Mouse (Mus musculus) CH12.LX (cell line): ENCODE data around the gene Pnma3. TPM values are rescaled to one million over a fixed set of nuclear protein-coding genes. Genes with fewer than 3 reads are reported as not detected.
"Not testable (repeated sequence)": the region's sequence is repeated elsewhere in the genome, so short reads cannot be mapped to it uniquely, and the experiment has no call there.

Source experiments
- DNase-seq: peaks from one replicate; pipeline ENCODE4 v3.0.0-alpha.2; 2013; ENCODE audit errors: extremely low read depth
- H3K27ac ChIP-seq: 2 replicates; pipeline ENCODE4 v1.5.1; 2012; ENCODE audit warnings: low read depth, mild to moderate bottlenecking, control low read depth, moderate library complexity; ENCODE audit not compliant: insufficient read depth
- H3K27me3 ChIP-seq: replicated peaks from 2 replicates; pipeline ENCODE3; 2012; ENCODE audit warnings: inconsistent platforms
- H3K36me3 ChIP-seq, 2 experiments: replicated peaks in 1 of 2; 2 replicates each; pipeline versions ENCODE3 to v1.6.1; 2012; ENCODE audit warnings: inconsistent platforms in 1 of 2, low read length in 1 of 2, mild to moderate bottlenecking in 1 of 2, mixed read lengths in 1 of 2, moderate library complexity in 1 of 2; ENCODE audit not compliant: control insufficient read depth in 1 of 2, insufficient read depth in 1 of 2
- H3K4me1 ChIP-seq, 2 experiments: 2 replicates each; pipeline ENCODE4 v1.6.1; 2012; ENCODE audit warnings: inconsistent platforms in 1 of 2, moderate library complexity in 1 of 2; ENCODE audit not compliant: insufficient read depth in 2 of 2, control insufficient read depth in 1 of 2
- H3K4me2 ChIP-seq: 2 replicates; pipeline ENCODE4 v1.6.1; 2012; ENCODE audit warnings: low read depth, mild to moderate bottlenecking, control low read depth; ENCODE audit not compliant: poor library complexity, insufficient read depth, severe bottlenecking
- H3K4me3 ChIP-seq, 3 experiments: fragments of 150-350 bp in 1 of 3; sonication (generic) in 1 of 3; replicated peaks in 1 of 3; 2 replicates each; pipeline versions ENCODE3 to v1.5.1; 2011 to 2012; ENCODE audit warnings: low read depth in 2 of 3, low read length in 2 of 3, mild to moderate bottlenecking in 2 of 3, moderate library complexity in 2 of 3, control low read depth in 1 of 3, improper control_type of control experiment in 1 of 3, inconsistent platforms in 1 of 3, mixed read lengths in 1 of 3; ENCODE audit not compliant: poor library complexity in 1 of 3
- H3K79me2 ChIP-seq: replicated peaks from 2 replicates; pipeline ENCODE4 v1.6.1; 2012; ENCODE audit warnings: mild to moderate bottlenecking, moderate library complexity; ENCODE audit not compliant: control insufficient read depth, poor library complexity, insufficient read depth, severe bottlenecking; ENCODE audit errors: extremely low read depth
- H3K9ac ChIP-seq: 2 replicates; pipeline ENCODE4 v1.6.1; 2012; ENCODE audit warnings: low read depth, mild to moderate bottlenecking, control low read depth, moderate library complexity; ENCODE audit not compliant: insufficient read depth
- H3K9me3 ChIP-seq: replicated peaks from 2 replicates; pipeline ENCODE3; 2012; ENCODE audit warnings: low read length, inconsistent platforms, mixed read lengths
- HCFC1 ChIP-seq: IDR thresholded peaks from 2 replicates; pipeline ENCODE4 v1.6.1; 2012; ENCODE audit warnings: low read depth, mild to moderate bottlenecking, inconsistent platforms, low read length, improper control_type of control experiment
- MYC ChIP-seq: IDR thresholded peaks from 2 replicates; pipeline ENCODE4 v1.6.1; 2011; ENCODE audit warnings: low read depth, mild to moderate bottlenecking, improper control_type of control experiment, low read length
- NELFE ChIP-seq: IDR thresholded peaks from 2 replicates; pipeline ENCODE4 v1.6.1; 2011; ENCODE audit warnings: low read depth, low read length, improper control_type of control experiment
- NRF1 ChIP-seq: IDR thresholded peaks from 2 replicates; pipeline ENCODE4 v1.6.1; 2014; ENCODE audit warnings: low read depth, mild to moderate bottlenecking, inconsistent platforms, low read length, improper control_type of control experiment, moderate library complexity
- POLR2A ChIP-seq: IDR thresholded peaks from 2 replicates; pipeline ENCODE4 v1.6.1; 2011; ENCODE audit warnings: low read depth, mild to moderate bottlenecking, improper control_type of control experiment, low read length
- TBP ChIP-seq: conservative IDR thresholded peaks from 2 replicates; pipeline ENCODE4 v1.6.1; 2011; ENCODE audit warnings: low read depth, low read length, improper control_type of control experiment
- TCF12 ChIP-seq: IDR thresholded peaks from 2 replicates; pipeline ENCODE4 v1.6.1; 2014; ENCODE audit warnings: low read depth, mild to moderate bottlenecking, inconsistent platforms, low read length, improper control_type of control experiment
- dilution Hi-C: fragments of 300-500 bp; cut with MboI; formaldehyde crosslinking; loops from 2 replicates; pipeline ENCODE4 v1.14.3; 2020; ENCODE audit warnings: low sequenced_read_pairs; ENCODE audit not compliant: extremely low pct_unique_long_range_greater_than_20kb, extremely low pct_ligation_motif_present
- in situ Hi-C: fragments of 300-500 bp; cut with MboI; formaldehyde crosslinking; loops from 3 replicates; pipeline ENCODE4 v1.14.3; 2019; ENCODE audit warnings: low sequenced_read_pairs, low pct_ligation_motif_present, low pct_unique_long_range_greater_than_20kb, mixed read lengths
- polyA plus RNA-seq: library from polyadenylated mRNA; unstranded; fragments of >175 nt; gene quantifications from 2 replicates; pipeline ENCODE4 v1.2.1, GENCODE M21; 2012; ENCODE audit warnings: low read depth; ENCODE audit not compliant: insufficient read length
- total RNA-seq, 2 experiments: library from RNA; depleted of rRNA; stranded (reverse); fragments of 300-350 nt in 1 of 2; fragments of >200 nt in 1 of 2; gene quantifications; 2 replicates each; pipeline ENCODE4 v1.2.3; 2012 to 2014

Gene Pnma3
- total and polyA plus RNA-seq, 3 experiments, result not detected

DNA sequence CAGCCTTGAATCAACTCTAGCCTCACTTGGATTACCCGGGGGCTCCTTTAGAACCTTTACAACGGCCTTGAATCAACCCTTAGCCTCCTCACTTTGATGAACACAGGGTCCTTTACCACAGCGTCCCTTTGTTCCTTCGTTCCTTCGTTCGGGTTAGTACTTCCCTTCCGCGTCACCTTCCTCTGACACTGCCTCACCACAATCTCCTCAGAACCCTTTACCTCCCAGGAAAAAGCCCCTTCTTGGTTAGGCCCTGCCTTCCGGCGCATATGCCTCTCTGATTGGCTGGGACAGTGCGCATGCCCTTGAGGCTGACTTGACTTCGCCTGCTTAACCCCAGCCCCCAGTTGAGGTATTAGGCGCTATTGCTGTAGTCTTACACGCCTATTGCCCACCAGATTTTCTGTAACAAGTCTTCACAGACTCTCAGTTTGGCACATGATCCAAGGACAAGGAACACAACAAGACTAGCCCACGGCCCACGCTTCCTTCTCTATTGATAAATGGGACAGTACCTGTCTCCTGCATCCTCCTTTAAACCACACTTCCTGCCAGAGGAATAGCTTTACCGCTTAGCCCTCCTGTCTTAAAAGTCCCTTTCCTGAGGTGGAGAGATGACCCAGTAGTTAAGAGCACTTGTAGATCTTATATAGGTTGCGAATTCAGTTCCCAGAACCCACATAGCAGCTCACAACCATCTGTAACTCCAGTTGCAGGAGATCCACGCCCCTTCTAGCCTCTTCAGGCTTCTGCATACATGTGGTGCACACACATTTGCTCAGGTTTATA, 17.9 kb downstream of the Pnma3 start, which contains the start of gene Xlr4a:
Gene Xlr4a, minus strand, starts transcription at position 212 of the 789 bp plus-strand sequence.
- in situ Hi-C loops, dilution Hi-C loops, H3K9ac ChIP-seq, H3K27ac ChIP-seq, H3K4me2 ChIP-seq, DNase-seq, H3K9me3 ChIP-seq, H3K27me3 ChIP-seq, H3K4me1 ChIP-seq, H3K79me2 ChIP-seq, H3K4me3 ChIP-seq, H3K36me3 ChIP-seq: not testable (repeated sequence)

DNA sequence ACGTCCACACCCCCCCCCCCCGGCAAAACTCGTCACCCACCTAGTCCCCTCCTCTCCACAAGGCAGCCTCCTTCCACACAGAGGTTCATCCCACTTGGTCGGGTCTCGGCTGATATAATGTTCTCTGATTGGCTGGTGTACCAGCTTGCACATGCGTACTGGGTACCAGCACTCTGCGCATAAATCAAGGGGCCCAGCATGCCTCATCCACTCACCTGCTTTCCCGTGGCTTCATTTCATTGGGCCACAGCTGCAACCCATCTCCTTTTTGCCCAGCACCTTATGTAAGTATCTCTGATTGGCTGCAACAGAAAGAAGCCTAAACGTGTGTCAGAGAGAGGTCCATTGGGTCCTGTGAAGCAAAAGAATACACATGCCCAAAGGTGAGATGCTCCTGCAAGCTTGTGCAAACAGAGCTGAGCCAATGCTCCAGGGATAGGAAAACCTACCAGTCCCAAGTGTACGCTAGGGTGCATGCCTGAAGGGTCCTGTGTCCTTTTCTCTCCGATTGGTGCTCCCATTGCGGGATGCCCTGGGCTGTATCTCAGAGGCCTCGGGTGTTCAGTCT, 32.4 kb downstream of the Pnma3 start, which contains the start of gene Xlr3a:
Gene Xlr3a, minus strand, starts transcription at position 155 of the 568 bp plus-strand sequence.
- dilution Hi-C loops, H3K27me3 ChIP-seq, H3K4me2 ChIP-seq, H3K79me2 ChIP-seq, H3K36me3 ChIP-seq, H3K4me1 ChIP-seq, H3K9me3 ChIP-seq, in situ Hi-C loops, H3K27ac ChIP-seq: not testable (repeated sequence)
- Histone ChIP-seq H3K9ac (peak within 1 kb of the TSS; percentile 39; the same call in 1 of the 2 replicates), H3K4me3 (peak within 1 kb of the TSS in 2 of 3 experiments; percentile 28 to 38)
- DNase-seq, result peak; percentile 45
- TF ChIP-seq HCFC1 (peak; percentile 19; the same call in 1 of the 2 replicates), MYC (0 out of 2 replicates have a peak, but pooled peaks have one; percentile 16), TCF12 (peak; percentile 20; the same call in 1 of the 2 replicates), TBP (peak; percentile 48; the same call in 1 of the 2 replicates), NRF1 (peak; percentile 84), NELFE (peak; percentile 39; the same call in 1 of the 2 replicates), POLR2A (peak; percentile 58)
- TF ChIP-seq, all 38 proteins: peak for 7; not testable (repeated sequence) for 31

DNA sequence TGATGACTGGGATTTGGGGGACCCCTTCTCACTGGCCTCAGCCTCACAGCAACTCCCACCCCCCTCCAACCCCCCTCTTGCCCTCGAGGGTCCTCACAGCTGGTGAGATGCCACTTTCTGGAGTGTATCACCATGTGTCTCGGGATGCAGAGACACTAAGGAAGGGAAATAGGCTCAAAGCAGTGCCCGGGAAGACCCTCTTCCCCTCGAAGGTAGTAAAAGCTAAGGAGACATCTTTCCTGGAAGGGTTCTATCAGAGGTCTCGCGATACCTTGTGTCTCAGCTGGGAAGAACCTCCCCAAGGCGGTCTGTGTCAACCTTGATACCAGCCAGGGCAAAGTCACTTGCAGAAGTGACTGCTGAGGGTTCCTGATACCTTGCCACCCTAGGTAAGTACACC, 52.2 kb downstream of the Pnma3 start, which contains the start of gene Gm14685:
Gene Gm14685, plus strand, starts transcription at position 301 of the 400 bp plus-strand sequence.
- H3K9ac ChIP-seq, H3K79me2 ChIP-seq, H3K9me3 ChIP-seq, in situ Hi-C loops, DNase-seq, H3K27me3 ChIP-seq, H3K4me2 ChIP-seq, dilution Hi-C loops, H3K27ac ChIP-seq, H3K4me3 ChIP-seq, H3K36me3 ChIP-seq, H3K4me1 ChIP-seq: not testable (repeated sequence)

Other genes with a start within 250 kb of the Pnma3 start
- gene Gabrq, start 239.6 kb upstream of the Pnma3 start, total RNA-seq (2012; rRNA removed), result not detected in 2 replicates
- gene Gabrq, start 239.6 kb upstream of the Pnma3 start, total RNA-seq (2014; rRNA removed), result not detected in 2 replicates
- gene Gabrq, start 239.6 kb upstream of the Pnma3 start, polyA plus RNA-seq, result not detected in 2 replicates
- 31.4 and 38.4 TPM in 2 replicates for gene Cetn2, start 146.4 kb upstream of the Pnma3 start, total RNA-seq (2012; rRNA removed)
- 65.3 and 78.6 TPM in 2 replicates for gene Cetn2, start 146.4 kb upstream of the Pnma3 start, total RNA-seq (2014; rRNA removed)
- 52.1 and 55.9 TPM in 2 replicates for gene Cetn2, start 146.4 kb upstream of the Pnma3 start, polyA plus RNA-seq
- 7.0 and 7.3 TPM in 2 replicates for gene Nsdhl, start 146.2 kb upstream of the Pnma3 start, total RNA-seq (2012; rRNA removed)
- 12.9 and 17.8 TPM in 2 replicates for gene Nsdhl, start 146.2 kb upstream of the Pnma3 start, total RNA-seq (2014; rRNA removed)
- gene Nsdhl, start 146.2 kb upstream of the Pnma3 start, polyA plus RNA-seq, result 20.0 and 20.5 TPM in 2 replicates
- not detected in 2 replicates for gene Zfp185, start 77.4 kb upstream of the Pnma3 start, total RNA-seq (2012; rRNA removed)
- not detected in 2 replicates for gene Zfp185, start 77.4 kb upstream of the Pnma3 start, total RNA-seq (2014; rRNA removed)
- gene Zfp185, start 77.4 kb upstream of the Pnma3 start, polyA plus RNA-seq, result not detected in 2 replicates
- gene Pnma5, start 27.7 kb upstream of the Pnma3 start, total RNA-seq (2012; rRNA removed), result 0.08 TPM in 1 of 2 replicates, not detected in the other
- 0.07 TPM in 1 of 2 replicates, not detected in the other for gene Pnma5, start 27.7 kb upstream of the Pnma3 start, total RNA-seq (2014; rRNA removed)
- 0.38 TPM in 1 of 2 replicates, not detected in the other for gene Pnma5, start 27.7 kb upstream of the Pnma3 start, polyA plus RNA-seq
- 1.3 and 2.3 TPM in 2 replicates for gene Xlr4a, start 17.7 kb downstream of the Pnma3 start, total RNA-seq (2012; rRNA removed)
- gene Xlr4a, start 17.7 kb downstream of the Pnma3 start, total RNA-seq (2014; rRNA removed), result 0.39 and 1.7 TPM in 2 replicates
- 0.95 TPM in 1 of 2 replicates, not detected in the other for gene Xlr4a, start 17.7 kb downstream of the Pnma3 start, polyA plus RNA-seq
- 18.5 and 24.1 TPM in 2 replicates for gene Xlr3a, start 32.3 kb downstream of the Pnma3 start, total RNA-seq (2012; rRNA removed)
- 18.1 and 19.5 TPM in 2 replicates for gene Xlr3a, start 32.3 kb downstream of the Pnma3 start, total RNA-seq (2014; rRNA removed)
- gene Xlr3a, start 32.3 kb downstream of the Pnma3 start, polyA plus RNA-seq, result 10.5 and 13.6 TPM in 2 replicates
- gene Gm14685, start 52.3 kb downstream of the Pnma3 start, total RNA-seq (2012; rRNA removed), result 0.17 and 0.55 TPM in 2 replicates
- gene Gm14685, start 52.3 kb downstream of the Pnma3 start, total RNA-seq (2014; rRNA removed), result 0.47 and 0.59 TPM in 2 replicates
- 1.1 and 1.5 TPM in 2 replicates for gene Gm14685, start 52.3 kb downstream of the Pnma3 start, polyA plus RNA-seq
- gene Xlr5b, start 84.0 kb downstream of the Pnma3 start, total RNA-seq (2012; rRNA removed), result not detected in 2 replicates
- gene Xlr5b, start 84.0 kb downstream of the Pnma3 start, total RNA-seq (2014; rRNA removed), result not detected in 2 replicates
- gene Xlr5b, start 84.0 kb downstream of the Pnma3 start, polyA plus RNA-seq, result not detected in 2 replicates
- 0.08 and 0.21 TPM in 2 replicates for gene DXBay18, start 84.7 kb downstream of the Pnma3 start, total RNA-seq (2012; rRNA removed)
- gene DXBay18, start 84.7 kb downstream of the Pnma3 start, total RNA-seq (2014; rRNA removed), result 0.15 TPM in 1 of 2 replicates, not detected in the other
- 0.43 TPM in 1 of 2 replicates, not detected in the other for gene DXBay18, start 84.7 kb downstream of the Pnma3 start, polyA plus RNA-seq
- gene Spin2d, start 112.2 kb downstream of the Pnma3 start, total RNA-seq (2012; rRNA removed), result not detected in 2 replicates
- not detected in 2 replicates for gene Spin2d, start 112.2 kb downstream of the Pnma3 start, total RNA-seq (2014; rRNA removed)
- gene Spin2d, start 112.2 kb downstream of the Pnma3 start, polyA plus RNA-seq, result not detected in 2 replicates
- 3.1 and 3.4 TPM in 2 replicates for gene Xlr3b, start 127.4 kb downstream of the Pnma3 start, total RNA-seq (2012; rRNA removed)
- gene Xlr3b, start 127.4 kb downstream of the Pnma3 start, total RNA-seq (2014; rRNA removed), result 2.3 and 3.7 TPM in 2 replicates
- gene Xlr3b, start 127.4 kb downstream of the Pnma3 start, polyA plus RNA-seq, result 1.4 and 1.8 TPM in 2 replicates
- gene Xlr4b, start 149.5 kb downstream of the Pnma3 start, total RNA-seq (2012; rRNA removed), result 29.5 and 36.0 TPM in 2 replicates
- gene Xlr4b, start 149.5 kb downstream of the Pnma3 start, total RNA-seq (2014; rRNA removed), result 107 and 126 TPM in 2 replicates
- gene Xlr4b, start 149.5 kb downstream of the Pnma3 start, polyA plus RNA-seq, result 65.7 and 68.6 TPM in 2 replicates
- 3.5 and 4.9 TPM in 2 replicates for gene F8a, start 163.5 kb downstream of the Pnma3 start, total RNA-seq (2012; rRNA removed)
- gene F8a, start 163.5 kb downstream of the Pnma3 start, total RNA-seq (2014; rRNA removed), result 3.5 and 4.9 TPM in 2 replicates
- 3.7 and 5.0 TPM in 2 replicates for gene F8a, start 163.5 kb downstream of the Pnma3 start, polyA plus RNA-seq
- gene Xlr4c, start 178.3 kb downstream of the Pnma3 start, total RNA-seq (2012; rRNA removed), result 35.6 and 38.0 TPM in 2 replicates
- 75.0 and 97.6 TPM in 2 replicates for gene Xlr4c, start 178.3 kb downstream of the Pnma3 start, total RNA-seq (2014; rRNA removed)
- gene Xlr4c, start 178.3 kb downstream of the Pnma3 start, polyA plus RNA-seq, result 61.1 and 67.8 TPM in 2 replicates
- 12.7 and 12.9 TPM in 2 replicates for gene Xlr3c, start 200.6 kb downstream of the Pnma3 start, total RNA-seq (2012; rRNA removed)
- 4.5 and 6.0 TPM in 2 replicates for gene Xlr3c, start 200.6 kb downstream of the Pnma3 start, total RNA-seq (2014; rRNA removed)
- gene Xlr3c, start 200.6 kb downstream of the Pnma3 start, polyA plus RNA-seq, result 2.3 and 3.9 TPM in 2 replicates
- not detected in 2 replicates for gene Xlr5a, start 228.2 kb downstream of the Pnma3 start, total RNA-seq (2012; rRNA removed)
- gene Xlr5a, start 228.2 kb downstream of the Pnma3 start, total RNA-seq (2014; rRNA removed), result 0.20 TPM in 1 of 2 replicates, not detected in the other
- gene Xlr5a, start 228.2 kb downstream of the Pnma3 start, polyA plus RNA-seq, result not detected in 2 replicates
- gene Xlr5c, start 228.2 kb downstream of the Pnma3 start, total RNA-seq (2012; rRNA removed), result 0.13 and 0.17 TPM in 2 replicates
- 0.16 and 0.38 TPM in 2 replicates for gene Xlr5c, start 228.2 kb downstream of the Pnma3 start, total RNA-seq (2014; rRNA removed)
- gene Xlr5c, start 228.2 kb downstream of the Pnma3 start, polyA plus RNA-seq, result 0.51 and 0.63 TPM in 2 replicates